Mouse (Mus musculus): ENCODE data around the gene Cpm. TPM values are rescaled to one million over a fixed set of nuclear protein-coding genes. Genes with fewer than 3 reads are reported as not detected.

The Cpm gene
- total RNA-seq, 2 experiments from 2014 or later, result 5.7 to 5.9 TPM

DNA sequence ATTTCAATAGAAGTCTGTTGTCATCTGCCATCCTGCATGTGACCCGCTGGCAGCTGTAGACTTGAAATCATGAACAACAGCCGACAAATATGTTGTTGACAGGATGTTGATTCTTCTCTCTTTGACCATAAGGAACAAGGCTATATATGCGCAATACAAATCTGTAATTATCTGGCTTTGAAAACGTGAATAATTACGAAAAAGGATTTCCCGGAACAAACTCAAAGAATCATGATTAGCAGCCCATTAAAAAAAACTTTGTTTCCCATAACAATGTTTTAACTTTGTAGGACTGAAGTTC lies 27.3 kb downstream of the Cpm start:
- DNase-seq, result no peak

DNA sequence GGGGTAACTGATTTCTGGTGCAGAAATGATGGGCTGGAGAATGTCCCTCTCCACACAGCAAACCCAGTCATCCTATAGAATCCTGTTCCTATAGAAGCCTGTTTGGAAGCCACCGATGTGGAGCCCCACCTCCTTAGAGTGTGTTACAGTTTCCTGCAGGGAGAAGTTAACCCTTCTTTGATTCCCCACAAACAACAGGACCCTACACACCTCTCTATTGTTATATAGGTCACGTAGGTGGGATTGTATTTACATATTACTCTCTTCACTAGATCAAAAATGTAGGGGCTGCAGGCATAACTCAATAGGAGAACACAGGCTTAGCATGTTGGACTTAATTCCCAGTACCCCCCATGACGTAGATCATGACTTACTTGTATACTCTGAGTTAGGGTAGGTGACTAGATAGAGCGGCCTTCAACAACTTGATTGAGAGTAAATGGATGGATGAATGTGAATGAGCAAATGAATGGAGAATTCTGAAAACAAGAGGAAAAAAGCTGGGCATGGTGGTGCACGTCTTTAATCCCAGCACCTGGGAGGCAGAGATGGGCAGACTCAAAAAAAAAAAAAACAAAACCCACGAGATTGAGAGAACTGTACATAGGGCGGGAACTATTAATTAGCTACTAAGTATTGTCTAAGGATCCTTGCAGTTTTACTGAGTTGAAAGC lies 27.8 kb downstream of the Cpm start:
- no peak for DNase-seq
- intact Hi-C loops (cut with DNase I), result no loop called here

More for the DNA sequence above, 27.3 kb downstream of the Cpm start:
- intact Hi-C loops (cut with DNase I), result no loop called here

DNA sequence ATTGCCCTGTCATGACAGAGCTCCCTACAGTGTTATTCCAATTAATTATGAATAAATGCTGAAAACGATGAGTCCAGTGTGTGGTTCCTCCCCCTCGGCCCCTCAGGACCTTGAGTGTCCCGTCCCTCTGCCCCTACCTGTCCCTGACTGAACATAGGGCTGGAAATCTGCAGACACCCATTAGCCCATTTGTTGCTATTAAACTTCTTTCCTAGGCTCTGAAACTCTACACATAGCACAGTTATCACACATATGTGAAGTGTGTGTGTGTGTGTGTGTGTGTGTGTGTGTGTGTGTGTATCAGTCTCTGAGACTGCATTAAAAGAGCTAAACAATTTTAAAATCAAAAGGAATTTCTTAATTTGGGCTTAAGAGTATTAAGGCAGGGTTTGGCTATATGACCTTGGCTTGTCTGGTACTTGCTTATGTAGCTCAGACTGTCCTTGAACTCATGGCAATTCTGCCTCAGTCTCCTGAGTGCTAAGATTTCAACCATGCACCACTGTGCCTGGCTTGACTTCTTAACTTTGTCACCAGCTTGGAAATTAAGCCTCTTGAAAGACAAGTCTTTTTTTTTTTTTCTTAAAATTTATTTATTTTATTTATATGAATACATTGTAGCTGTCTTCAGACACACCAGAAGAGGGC lies 28.5 kb downstream of the Cpm start:
- intact Hi-C loops (cut with DNase I), result no loop called here
- DNase-seq, result no peak

DNA sequence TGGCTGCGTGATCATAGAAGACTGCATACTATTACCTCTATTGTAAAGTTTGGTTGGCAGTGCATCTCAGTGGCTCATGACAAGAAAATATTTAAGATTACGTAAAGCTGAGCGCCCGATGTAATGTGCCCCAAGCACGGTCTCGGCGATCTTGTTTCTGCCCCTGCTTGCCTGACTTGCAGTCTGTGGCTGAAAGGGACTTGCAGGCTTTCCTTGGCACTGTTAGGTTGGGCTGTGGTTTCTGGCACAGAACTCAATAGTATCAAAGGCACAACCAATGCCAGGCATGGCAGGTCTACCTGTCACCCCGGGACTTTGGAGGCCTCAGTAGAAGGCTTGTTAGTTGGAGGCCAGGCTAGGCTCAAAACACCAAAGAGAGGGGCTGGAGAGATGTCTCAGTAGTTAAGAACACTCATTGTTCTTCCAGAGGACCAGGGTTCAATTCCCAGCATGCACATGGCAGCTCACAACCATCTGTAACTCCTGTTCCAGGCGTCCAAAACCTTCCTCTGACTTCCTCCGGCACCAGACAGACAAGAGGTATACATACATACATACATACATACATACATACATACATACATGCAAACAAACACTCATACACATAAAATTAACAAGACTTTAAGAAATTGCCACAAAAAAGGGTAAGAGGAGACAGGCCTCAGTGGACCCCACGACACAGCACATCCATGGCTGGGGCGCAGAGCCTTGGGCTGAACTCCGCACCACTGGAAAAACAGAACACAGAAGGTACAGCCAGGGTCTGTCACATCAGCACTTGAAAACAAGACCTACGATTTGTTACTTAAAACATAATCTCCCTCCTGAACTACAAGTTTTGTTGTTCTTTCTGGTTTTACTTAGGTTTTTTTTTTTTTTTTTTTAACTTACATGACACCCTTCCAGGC lies 29.5 kb downstream of the Cpm start:
- no peak for DNase-seq
- intact Hi-C loops (cut with DNase I), result no loop called here

DNA sequence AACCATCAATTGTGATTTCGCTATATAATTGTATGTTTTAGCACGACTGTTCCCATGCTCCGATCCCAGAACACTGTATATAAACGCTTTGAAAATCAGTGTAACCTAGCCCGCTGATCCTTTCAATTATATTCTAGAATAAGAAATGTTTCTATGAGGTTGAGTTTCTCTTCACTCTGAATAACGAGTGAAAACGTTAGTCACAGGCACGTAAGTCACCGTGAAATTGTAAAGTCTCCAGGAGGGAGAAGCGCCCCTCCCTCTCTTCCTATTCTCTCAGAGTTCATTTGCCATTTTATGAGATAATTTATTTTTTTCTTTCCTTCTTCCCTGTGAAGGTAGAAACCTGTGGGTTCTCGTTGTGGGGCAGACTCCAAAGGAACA lies 30.1 kb downstream of the Cpm start:
- no peak for DNase-seq
- intact Hi-C loops (cut with DNase I), result no loop called here

DNA sequence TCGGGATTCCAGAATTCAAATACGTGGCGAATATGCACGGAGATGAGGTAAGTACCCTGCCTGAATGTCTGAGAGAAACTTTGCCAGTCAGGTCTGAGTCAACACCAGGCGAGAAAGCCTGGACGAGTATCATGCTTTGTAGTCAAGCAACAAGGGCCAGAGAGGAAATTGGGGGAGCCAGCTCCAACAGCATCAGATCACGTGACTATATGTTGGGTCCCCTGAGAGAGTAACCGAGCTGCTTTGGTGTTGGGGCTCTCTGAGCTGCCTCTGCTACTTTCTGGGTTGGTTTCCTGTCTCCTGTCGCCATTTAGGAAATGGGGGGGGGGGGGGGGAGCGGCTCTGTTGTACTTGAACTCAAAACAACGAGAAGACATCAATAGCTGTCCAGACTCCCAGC lies 30.5 kb downstream of the Cpm start:
- DNase-seq, result no peak
- intact Hi-C loops (cut with DNase I), result no loop called here

DNA sequence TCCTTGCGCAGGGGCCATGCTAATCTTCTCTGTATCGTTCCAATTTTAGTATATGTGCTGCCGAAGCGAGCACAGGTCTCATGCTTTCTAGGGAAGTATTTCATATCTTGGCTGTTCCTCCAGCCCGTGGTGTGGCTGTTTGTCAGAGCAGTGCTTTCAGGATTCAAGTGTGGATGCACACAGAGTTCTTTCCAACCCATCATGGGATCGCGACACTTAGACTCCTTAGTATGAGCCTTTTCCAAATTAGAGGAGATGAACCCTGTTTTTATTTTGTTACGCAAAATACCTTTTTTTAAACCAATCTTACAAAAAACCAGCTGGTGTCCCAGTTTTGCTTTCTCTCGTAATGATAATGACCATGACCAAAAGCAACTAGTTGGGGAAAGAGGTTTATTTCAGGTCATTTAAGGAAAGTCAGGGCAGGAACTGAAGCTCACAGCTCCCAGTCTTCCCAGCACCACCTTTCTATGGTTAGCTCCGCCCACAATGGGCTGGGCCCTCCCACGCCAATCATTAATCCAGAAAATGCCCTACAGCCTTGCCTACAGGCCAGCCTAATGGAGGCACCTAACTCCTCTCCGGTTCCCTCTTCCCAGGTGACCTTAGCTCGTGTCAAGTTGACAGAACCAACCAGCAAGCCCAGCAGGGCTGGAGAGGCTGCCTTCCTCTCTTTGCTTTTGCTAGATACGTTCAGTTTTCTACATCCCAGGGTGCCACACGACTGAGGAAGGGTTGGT lies 33.2 kb downstream of the Cpm start:
- intact Hi-C loops (cut with DNase I), result no loop called here
- no peak for DNase-seq

DNA sequence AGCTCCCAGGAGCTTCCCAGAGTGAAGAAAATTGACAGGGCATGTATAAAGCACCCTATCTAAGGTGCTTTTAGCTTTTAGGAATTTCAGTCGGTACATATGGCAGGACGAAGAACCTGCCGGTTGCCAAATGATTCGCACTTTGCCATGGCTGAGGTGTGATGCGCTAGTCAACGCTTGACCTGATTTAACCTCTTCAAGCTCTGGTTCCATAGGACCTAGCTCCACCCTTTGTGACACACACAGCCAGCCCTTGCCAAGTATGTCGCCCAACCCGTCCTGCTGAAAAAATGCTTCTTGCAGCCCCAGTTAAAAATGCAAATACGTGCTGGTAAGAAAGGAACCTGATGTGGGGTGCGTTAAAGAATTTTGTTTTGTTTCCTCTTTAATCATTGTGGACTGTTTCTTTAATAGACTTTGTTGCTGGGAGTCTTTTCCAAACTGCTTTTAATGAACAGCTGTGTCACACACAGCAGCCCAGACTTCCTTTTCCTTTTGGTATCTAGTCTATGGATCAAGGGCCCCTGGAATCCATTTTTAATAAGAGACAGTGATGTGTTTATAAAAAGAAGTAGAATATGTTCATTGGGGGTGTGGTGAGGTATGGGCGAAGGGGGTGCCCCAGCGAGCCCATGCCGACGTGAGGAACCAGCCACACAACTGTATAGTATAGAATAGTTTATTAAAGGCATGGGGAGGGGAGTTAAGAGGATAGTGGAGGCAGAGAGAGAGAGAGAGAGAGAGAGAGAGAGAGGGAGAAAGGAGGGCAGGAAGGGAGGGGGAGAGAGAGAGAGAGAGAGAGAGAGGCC lies 34.0 kb downstream of the Cpm start:
- intact Hi-C loops (cut with DNase I), result no loop called here
- no peak for DNase-seq

DNA sequence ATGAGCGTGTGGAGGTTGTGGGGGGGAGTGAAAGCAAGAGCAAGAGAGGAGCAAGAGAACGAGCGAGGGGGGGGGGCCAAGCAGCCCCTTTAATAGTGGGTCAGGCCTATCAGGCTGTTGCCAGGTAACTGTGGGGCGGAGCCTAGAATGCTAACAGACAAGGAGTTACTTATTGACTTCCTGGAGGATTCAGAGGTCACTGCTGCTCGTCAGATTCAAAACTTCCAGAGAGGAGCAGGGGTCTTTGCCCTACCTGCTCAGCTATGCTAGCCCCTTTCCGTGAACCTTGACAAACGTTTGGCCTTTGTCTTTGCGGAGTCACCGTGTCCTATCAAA lies 34.5 kb downstream of the Cpm start:
- no peak for DNase-seq
- intact Hi-C loops (cut with DNase I), result no loop called here

DNA sequence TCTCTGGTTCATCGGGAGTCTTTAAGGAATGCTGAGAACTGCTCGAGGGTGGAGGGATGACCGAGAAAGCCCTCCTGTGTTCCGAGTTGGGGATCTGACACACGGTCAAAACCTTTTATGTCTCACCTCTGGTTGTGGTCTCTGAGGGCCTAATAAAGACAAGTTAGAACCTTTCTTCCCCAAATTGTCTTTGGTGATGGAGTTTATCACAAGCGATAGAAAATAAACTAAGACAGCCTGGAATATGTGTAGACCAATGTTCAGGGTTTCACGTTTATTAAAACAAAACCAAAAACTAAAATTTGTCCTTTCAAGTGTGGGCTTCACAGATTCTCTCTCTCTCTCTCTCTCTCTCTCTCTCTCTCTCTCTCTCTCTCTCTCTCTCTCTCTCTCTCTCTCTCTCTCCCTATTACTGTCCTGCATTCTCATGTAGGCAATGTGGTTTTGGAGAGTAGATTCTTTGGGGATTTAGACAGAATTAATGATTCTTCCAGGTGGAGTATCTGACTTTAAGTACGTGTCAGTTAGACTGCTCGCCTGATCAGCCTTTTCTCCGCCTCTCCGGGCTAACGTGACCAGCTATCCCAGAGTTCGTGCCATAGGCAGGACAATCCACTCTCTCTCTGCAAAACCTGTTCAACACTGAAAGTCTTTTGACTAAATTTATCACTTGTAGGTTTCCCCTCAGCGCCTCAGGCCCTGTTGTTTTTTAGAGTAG lies 35.1 kb downstream of the Cpm start:
- DNase-seq, result no peak
- intact Hi-C loops (cut with DNase I), result no loop called here

DNA sequence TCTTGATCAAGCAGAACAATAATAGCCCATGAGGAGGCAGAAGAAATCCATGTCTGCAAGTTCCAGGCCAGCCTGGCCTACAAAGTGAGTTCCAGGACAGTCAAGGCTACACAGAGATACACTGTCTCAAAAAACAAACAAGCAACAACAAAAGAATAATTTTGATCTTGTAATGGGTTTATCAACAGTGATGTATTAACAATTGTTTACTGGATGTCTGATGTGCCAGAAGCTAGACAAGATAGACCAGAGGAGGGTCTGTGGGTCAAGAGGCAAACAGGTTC lies 35.6 kb downstream of the Cpm start:
- intact Hi-C loops (cut with DNase I), result no loop called here
- DNase-seq, result no peak

DNA sequence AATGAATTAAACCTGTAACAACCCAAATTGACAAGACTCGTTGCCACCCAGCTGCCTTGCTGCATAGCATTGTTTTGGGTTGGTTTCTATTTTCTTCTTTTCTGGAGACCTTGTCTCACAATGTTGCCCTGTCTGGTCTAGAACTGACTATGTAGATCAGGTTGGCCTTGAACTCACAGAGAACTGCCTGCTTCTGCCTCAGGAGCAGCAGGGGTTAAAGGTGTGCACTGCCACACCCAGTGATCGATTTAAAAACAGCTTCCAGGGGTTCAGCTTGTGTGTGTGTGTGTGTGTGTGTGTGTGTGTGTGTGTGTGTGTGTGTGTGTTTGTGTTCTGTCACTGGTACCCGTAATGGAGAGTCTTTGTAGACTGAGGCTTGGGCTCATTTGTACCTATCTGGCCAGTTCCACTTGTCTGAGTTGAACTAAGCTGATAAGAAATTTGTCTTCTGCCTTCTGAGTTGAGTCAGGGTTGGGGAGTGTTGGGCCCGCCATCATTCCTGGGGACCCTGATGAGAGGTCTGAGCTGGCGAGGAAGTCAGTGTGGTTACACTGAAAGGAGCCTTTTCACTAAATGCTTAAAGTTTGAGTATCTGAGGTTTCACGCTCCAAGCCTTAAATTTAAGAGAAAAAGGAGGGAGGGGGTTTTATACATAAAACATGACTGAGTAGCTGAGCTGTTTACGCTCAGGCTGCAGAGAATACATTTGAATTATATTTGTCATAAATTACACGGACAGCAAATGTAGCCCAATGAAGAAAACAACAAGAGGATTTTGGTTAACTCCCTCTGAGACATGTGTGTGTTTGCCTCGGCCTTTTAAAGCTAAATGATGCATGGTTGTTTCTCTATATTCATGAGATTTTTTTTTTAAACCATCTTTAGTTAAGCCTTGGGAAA lies 36.3 kb downstream of the Cpm start:
- DNase-seq, result no peak
- intact Hi-C loops (cut with DNase I), result no loop called here

DNA sequence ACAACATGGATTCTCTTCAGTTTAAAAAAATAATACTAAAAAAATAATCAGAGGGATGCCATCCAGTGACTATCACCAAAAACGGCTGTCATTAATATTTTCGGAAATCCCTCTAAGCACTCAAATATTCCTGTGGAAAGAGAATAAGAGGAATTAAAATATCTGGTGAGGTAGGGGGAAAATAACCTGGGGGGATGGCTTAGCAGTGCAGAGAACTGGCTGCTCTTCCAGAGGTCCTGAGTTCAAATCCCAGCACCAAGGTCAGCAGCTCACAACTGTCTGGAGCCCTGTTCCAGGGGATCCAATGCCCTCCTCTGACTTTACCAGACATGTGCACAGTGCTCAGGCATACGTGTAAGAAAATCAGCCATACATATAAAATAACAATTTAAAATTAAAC lies 37.1 kb downstream of the Cpm start:
- intact Hi-C loops (cut with DNase I), result no loop called here
- no peak for DNase-seq

DNA sequence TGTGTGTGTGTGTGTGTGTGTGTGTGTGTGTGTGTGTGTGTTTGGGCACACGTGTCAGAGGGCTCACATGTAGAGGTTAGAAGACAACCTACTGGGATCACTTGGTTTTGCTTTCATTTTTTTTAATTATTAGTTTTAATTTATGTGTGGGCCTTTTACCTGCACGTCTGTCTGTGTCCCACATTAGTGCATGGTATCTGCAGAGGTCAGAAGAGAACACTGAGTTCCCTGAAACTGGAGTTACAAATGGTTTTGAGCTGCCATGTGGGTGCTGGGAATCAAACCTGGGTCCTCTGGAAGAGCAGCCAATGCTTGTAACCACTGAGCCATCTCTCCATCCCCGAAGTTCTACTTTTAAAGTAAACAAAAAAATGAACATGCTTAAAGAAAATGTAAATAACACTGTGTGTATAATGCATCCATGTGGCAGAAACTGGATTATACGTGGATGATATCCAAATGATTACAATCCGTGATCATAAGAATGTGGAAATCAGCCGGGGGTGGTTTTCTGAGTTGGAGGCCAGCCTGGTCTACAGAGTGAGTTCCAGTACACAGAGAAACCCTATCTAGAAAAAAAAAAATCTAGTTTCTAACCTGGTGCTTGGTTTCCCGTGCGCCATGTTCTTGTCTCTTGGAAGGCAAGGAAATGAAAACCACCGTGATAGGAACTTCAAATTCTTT lies 37.8 kb downstream of the Cpm start:
- no peak for DNase-seq
- intact Hi-C loops (cut with DNase I), result no loop called here

DNA sequence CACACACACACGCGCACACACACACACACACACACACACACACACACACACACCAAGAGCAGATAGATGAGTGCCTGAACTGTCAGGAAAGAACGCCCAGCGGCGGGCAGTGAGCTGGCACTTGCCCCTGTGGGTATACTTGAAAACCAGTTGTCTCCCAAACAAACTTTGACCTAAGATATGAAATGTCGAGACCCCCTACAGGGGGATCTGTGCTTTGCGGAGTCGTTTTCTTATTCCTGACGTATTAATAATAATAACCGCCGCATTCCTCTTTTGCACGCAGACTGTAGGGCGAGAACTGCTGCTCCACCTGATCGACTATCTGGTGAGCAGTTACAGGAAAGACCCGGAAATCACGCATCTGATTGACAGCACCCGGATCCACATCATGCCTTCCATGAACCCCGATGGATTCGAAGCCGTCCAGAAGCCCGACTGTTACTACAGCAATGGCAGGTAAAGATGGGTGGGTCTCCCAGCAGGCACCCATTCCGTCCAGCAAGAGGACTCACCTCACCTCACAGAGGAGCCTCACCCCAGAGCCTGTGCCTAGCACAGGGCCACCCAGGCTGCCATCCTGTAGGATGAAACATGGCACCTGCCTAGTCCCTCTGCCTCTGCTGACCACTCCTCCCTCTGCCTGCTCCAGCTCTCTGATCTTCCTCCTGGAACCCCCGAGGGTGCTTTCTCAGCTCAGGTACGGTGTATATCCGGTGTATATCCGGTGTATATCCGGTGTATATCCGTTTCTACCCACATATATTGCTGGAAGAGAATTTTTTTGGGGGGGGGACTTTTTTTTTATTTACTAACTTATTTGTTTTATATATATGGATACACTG lies 38.6 kb downstream of the Cpm start:
- DNase-seq, result no peak
- intact Hi-C loops (cut with DNase I), result no loop called here

DNA sequence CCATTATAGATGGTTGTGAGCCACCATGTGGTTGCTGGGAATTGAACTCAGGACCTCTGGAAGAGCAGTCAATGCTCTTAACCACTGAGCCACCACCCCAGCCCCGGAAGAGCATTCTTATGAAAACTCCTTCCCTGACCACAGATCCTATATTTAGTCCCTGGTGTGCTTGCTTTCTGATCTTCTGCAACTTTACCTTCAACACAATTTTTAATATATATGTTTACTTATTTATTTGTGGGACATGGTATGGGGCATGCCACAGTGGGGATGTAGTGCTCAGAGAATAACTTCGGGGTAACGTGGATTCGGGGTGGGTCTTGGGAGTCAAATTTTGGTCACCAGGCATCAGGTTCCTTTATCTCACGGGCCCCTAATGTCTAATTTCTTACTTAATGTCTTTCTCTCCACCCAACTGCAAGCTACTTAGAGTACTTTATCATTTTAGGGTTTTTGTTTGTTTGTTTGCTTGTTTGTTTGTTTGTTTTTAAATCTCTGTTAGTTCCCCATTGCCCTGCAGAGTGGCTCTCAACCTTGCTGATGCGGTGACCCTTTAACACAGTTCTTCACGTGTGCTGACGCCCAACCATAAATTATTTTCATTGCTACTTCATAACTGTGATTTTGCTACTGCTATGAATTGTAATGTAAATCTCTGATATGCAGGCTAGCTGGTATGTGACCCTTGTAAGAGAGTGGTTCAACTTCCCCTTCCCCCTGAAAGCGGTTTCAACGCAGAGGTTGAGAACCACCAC lies 39.4 kb downstream of the Cpm start:
- no peak for DNase-seq
- intact Hi-C loops (cut with DNase I), result no loop called here

Measured in heart, postnatal 10 days (tissue).